Mouse (Mus musculus) heart, adult 8-10 months (tissue): ENCODE measurements around the gene Tlr11. TPM values are rescaled to one million over a fixed set of nuclear protein-coding genes. Genes with fewer than 3 reads are reported as not detected.

ENCODE experiments used
- DNase-seq: peaks from one replicate; pipeline ENCODE4 v3.0.0; 2022; ENCODE audit warnings: low spot score
- total RNA-seq, 4 experiments: library from RNA; stranded (reverse); gene quantifications; 2 replicates each; pipeline ENCODE4 v1.2.4; 2022

Tlr11 gene
- under 1 TPM in 2 of 4 experiments, not detected in 2; 0.09 to 0.13 TPM for total RNA-seq

- peak; percentile 18 for DNase-seq
Measured at GRCm38 (mm10) chr14:50357593-50357992, at the start of gene Tlr11. Gene Tlr11, plus strand, starts transcription at chr14:50357914.

GRCm38 (mm10) chr14:50326661-50327060, 31.1 kb upstream of the Tlr11 start, which contains the start of gene Olfr734:
Gene Olfr734, minus strand, starts transcription at chr14:50326761.
- no peak for DNase-seq

- DNase-seq: no peak
Measured at GRCm38 (mm10) chr14:50348796-50349195, 8.9 kb upstream of the Tlr11 start, which contains the start of gene Olfr735. Gene Olfr735, minus strand, starts transcription at chr14:50348872.

- no peak for DNase-seq
Measured at GRCm38 (mm10) chr14:50352438-50352837, 5.3 kb upstream of the Tlr11 start.

- no peak for DNase-seq
Measured at GRCm38 (mm10) chr14:50356725-50357124, 989 bp upstream of the Tlr11 start.

- DNase-seq: no peak
Measured at GRCm38 (mm10) chr14:50360480-50360879, 2.8 kb downstream of the Tlr11 start.

- DNase-seq: no peak
Measured at GRCm38 (mm10) chr14:50363561-50363960, 5.8 kb downstream of the Tlr11 start.

- DNase-seq: peak; percentile 3
Measured at GRCm38 (mm10) chr14:50380863-50381262, 23.1 kb downstream of the Tlr11 start, which contains the start of gene Olfr736. Gene Olfr736, plus strand, starts transcription at chr14:50381163.

GRCm38 (mm10) chr14:50407268-50407667, 49.6 kb downstream of the Tlr11 start, which contains the start of gene Olfr738:
Gene Olfr738, plus strand, starts transcription at chr14:50407568.
- no peak for DNase-seq

Other genes with a start within 250 kb of the Tlr11 start
- not detected for gene Olfr727, start 234.7 kb upstream of the Tlr11 start, total RNA-seq
- gene Olfr728, start 215.2 kb upstream of the Tlr11 start, total RNA-seq: not detected
- gene Olfr729, start 205.0 kb upstream of the Tlr11 start, total RNA-seq: not detected
- not detected for gene Olfr730, start 169.7 kb upstream of the Tlr11 start, total RNA-seq
- not detected for gene Olfr731, start 116.0 kb upstream of the Tlr11 start, total RNA-seq
- not detected for gene Olfr732, start 73.7 kb upstream of the Tlr11 start, total RNA-seq
- not detected for gene Olfr733, start 56.4 kb upstream of the Tlr11 start, total RNA-seq
- not detected for gene Olfr734, start 31.2 kb upstream of the Tlr11 start, total RNA-seq
- not detected for gene Olfr735, start 9.0 kb upstream of the Tlr11 start, total RNA-seq
- gene Olfr736, start 23.2 kb downstream of the Tlr11 start, total RNA-seq: not detected
- gene Olfr738, start 49.7 kb downstream of the Tlr11 start, total RNA-seq: not detected
- gene Olfr739, start 60.7 kb downstream of the Tlr11 start, total RNA-seq: not detected
- not detected for gene Olfr740, start 87.6 kb downstream of the Tlr11 start, total RNA-seq
- gene Olfr741, start 114.8 kb downstream of the Tlr11 start, total RNA-seq: not detected
- gene Olfr742, start 145.7 kb downstream of the Tlr11 start, total RNA-seq: not detected
- not detected for gene Olfr743, start 163.9 kb downstream of the Tlr11 start, total RNA-seq